Mouse (Mus musculus): ENCODE results near the gene Slc25a26. TPM values are rescaled to one million over a fixed set of nuclear protein-coding genes. Genes with fewer than 3 reads are reported as not detected.

Gene Slc25a26
- polyA plus RNA-seq, 1 experiment from 2014 or later = 7.2 TPM

Small RNA genes within 50 kb of the gene (microRNA-seq; reads per million reads assigned to microRNA genes)
- not detected for gene Mir7041

Other genes starting within 250 kb of the Slc25a26 start
- 19.7 and 19.9 TPM in 2 replicates for gene Magi1, start 216.4 kb upstream of the Slc25a26 start, polyA plus RNA-seq (2016; fragmentation: Nextera tagmentation; extraction: Ambion mirVana)
- gene Lrig1, start 199.8 kb downstream of the Slc25a26 start, polyA plus RNA-seq (2016; fragmentation: Nextera tagmentation; extraction: Ambion mirVana) = 20.1 and 23.3 TPM in 2 replicates

Data from embryonic facial prominence, embryonic 12.5 days (tissue).